Mouse (Mus musculus): Measurements from ENCODE around the gene Phldb3.
"Not testable (repeated sequence)": the region's sequence is repeated elsewhere in the genome, so short reads cannot be mapped to it uniquely, and the experiment has no call there.

The Phldb3 gene

DNA sequence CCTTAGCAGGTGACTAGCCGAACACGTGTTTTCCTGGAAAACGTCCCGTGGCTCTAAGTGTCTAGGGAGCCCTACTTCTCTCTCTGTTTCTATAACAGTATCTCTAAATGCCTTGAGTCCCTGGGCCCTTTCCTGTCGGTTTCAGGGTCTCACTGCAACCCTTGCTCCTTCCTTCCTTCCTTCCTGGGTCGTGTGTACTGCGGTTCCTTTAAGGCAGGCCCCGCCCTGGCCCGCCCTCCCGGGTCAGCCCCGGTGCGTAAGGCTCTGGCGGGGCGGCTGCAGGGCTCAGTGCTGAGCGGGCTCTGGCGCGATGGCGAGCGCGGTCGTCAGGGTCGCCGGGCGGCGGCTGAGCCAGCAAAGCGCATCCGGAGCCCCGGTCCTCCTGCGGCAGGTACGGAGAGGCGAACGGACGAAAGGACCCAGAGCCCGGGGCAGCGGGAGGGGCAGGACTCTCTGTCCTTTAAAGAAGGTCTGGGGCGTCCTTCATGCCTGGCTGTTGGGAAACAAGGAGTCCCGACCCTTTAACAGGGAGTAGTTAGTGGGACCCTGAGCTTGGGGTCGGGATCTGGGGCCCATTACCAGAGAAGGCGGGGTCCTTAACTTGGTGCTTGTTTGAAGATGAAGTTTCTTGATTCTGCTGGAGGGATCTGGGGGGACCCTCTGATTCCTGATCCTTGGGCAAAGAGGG lies 16.8 kb upstream of the Phldb3 start:
- intact Hi-C loops (cut with DNase I) = loop anchor here (2.0 kb wide), 1 partner anchor 23 kb away; no protein-coding TSS in a partner anchor

DNA sequence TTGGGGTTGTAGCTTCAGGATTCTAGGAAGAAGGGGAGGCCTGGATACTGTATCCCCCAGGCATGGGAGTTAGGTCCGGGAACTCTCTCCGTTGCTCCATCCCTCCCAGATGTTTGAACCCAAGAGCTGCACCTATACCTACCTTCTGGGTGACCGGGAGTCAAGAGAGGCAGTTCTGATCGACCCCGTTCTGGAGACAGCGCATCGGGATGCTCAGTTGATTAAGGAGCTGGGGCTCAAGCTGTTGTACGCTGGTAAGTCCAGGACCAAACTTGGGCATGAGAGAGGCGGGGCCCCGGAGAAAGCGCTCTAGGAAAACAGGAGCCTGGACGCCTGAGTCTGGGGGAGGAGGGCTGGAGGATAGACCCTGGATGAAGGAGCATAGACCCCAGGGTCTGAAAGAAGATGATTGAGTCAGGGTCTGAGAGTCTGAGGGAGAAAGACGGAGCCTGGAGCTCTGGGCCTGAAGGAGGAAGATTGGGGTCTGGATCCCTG lies 16.2 kb upstream of the Phldb3 start:
- intact Hi-C loops (cut with DNase I) = no loop called here

DNA sequence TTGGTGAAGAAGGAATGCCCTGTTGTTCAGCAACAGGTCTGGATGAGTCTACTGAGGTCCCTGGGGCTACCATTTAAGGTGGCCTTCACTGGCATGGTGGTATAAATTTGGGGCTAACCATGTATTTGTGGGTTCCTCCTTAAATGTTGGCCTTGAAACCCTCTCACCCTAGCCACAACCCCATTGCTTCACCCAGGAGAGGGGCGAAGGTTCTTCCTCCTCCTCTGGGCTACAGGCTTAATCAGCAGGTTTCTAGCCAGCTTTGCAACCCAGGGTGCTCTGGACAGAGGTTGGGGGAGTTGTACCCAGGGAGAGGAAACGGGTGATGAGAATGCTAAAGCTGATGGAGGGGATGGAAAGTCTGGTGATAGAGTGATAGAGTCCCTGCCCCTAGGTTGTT lies 15.1 kb upstream of the Phldb3 start:
- intact Hi-C loops (cut with DNase I) = no loop called here

DNA sequence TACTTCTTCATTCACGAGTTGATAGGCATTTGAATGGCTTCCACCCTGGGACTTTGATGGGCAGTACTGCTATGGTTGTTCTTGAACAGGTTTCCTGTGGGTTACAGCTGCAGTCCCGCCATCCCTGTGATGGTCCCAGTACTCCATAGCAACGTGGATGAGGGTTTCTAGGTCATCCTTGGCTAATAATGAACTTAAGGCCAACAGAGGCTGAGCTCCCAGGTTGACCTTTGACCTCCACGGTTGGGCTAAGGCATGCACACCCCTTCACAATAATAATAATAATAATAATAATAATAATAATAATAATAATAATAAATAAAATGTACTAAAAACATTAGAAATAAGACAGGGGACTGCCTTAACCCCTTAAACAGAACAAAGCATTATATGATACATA lies 12.4 kb upstream of the Phldb3 start:
- intact Hi-C loops (cut with DNase I) = no loop called here

DNA sequence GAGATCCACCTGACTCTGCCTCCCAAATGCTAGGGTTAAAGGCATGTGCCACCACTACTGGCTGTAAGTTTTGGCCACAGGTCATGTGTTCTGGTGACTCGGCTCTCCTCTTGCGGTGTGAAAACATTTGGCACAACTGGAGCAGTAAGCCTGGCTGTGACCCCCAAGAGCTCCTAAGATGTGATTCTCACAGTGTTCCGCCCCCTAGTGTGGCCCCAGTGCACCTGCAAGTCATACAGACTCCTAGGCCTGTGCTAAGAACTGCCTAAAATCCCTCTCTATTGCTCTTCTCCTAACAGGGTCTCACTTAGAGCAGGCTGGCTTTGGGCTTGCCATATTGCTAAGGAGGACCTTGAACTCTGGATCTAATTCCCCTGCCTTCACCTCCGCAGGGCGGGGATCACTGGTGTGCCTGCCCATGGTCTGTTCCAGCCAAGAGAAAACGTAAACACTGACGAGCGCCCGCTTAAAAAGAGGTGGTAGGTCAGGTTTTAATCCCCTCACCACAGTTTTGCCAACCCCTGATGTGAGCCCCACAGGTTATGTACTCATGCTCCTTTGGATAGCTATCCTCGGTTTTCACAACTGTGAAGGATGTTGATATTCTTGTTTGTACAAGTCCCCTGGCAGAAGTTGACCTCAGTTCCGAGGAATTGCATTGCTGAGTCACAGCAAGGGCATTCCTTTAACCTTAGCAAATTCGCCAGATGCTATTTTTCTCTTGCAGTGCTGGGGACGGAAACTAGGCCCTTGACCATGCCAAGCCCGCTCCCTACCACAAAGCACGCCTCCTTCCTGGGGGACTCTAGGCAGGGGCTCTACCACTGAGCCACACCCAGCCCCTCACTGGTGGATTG lies 11.1 kb upstream of the Phldb3 start:
- intact Hi-C loops (cut with DNase I) = loop anchor here (2.0 to 10.0 kb wide), 2 partner anchors 55 to 1025 kb away; partner anchors contain the start of gene B3gnt8

DNA sequence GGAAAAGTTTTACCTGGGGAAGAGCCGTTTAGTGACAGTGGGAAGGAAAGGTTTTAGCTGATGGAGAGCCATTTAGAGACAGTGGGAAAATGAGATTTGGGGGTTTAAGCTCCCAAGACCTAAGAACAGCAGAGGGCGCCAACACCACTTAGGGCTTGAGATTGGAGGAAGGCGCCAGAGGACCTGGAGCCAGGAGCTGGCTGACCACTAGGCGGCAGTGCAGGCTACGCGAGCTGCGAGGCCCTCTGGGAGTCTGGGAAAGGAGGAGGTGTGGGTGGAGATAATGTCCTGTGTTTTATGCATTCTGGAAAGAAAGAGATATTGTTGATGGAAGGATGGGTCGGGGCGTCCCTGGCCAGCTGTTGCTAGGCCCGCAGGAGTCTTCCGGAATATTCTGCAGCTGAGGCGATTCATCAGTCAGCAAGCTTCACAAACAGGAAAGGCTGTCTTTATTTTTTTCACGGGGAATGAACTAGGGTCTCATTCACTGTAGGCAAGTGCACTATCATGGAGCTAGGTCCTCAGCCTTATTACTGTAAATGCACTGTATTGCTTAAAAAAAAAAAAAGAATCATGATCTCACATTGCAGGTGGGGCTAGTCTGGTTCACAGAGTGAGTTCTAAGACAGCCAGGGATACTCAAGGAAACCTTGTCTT lies 9.5 kb upstream of the Phldb3 start:
- intact Hi-C loops (cut with DNase I) = loop anchor here (2.0 to 10.0 kb wide), 2 partner anchors 54 to 1024 kb away; partner anchors contain the start of gene B3gnt8

DNA sequence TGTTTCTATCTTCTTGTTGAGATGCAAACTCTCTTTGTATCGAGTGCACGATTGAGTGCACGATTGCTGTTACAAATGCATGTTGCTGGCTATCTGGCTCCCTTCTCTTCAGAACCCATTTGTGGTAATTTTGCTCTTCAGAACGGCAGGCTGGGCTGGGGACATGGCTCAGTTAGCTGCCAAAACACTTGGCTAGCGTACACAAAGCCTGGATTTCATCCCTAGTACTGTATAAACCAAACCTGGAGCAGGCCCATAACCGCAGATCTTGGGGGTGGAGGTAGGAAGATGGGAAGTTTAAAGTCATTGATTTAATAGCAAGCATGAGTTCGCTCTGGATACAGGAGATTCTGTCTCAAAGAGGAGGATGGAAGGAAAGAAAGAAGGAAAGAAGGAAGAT lies 5.0 kb upstream of the Phldb3 start:
- intact Hi-C loops (cut with DNase I) = loop anchor here (10.0 kb wide), 1 partner anchor 1019 kb away; the partner anchor contains the start of gene B3gnt8

DNA sequence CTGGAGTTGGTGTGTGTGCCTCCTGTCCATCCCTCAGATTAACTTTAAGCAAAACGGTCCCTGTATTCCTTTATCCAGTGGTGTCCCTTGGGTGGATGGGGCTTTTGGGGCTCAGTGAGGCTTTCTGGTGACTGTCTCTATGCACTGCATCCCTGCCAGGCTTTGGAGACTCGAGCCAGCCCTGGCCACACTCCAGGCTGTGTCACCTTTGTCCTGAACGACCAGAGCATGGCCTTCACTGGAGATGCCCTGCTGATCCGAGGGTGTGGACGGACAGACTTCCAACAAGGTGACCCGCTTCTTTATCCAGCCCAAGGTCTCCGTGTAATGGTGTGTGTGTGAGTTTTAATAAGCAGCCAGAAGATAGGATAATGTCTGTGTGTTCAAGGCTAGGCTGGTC lies 4.5 kb upstream of the Phldb3 start:
- intact Hi-C loops (cut with DNase I) = loop anchor here (10.0 kb wide), 1 partner anchor 1019 kb away; the partner anchor contains the start of gene B3gnt8

DNA sequence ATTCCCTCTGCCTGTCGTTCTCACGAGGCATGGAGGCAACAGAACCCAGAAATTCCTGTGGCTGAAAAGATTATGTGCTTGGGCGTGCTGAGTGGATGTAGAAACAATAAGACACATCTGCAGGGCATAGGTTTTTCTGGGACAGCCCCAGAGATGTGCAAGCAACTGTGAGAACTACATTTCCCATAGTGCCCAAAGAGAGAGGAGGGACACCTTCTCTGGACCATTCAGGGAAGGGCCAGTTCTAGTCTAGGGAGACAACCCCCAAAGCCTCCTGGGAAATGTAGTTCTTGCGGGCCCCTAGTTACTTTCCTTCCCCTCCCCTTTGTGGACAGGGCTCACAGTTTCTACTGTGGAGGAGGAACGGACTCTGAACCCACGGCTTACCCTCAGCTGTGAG lies 2.5 kb upstream of the Phldb3 start:
- intact Hi-C loops (cut with DNase I) = loop anchor here (10.0 kb wide), 1 partner anchor 1017 kb away; the partner anchor contains the start of gene B3gnt8

DNA sequence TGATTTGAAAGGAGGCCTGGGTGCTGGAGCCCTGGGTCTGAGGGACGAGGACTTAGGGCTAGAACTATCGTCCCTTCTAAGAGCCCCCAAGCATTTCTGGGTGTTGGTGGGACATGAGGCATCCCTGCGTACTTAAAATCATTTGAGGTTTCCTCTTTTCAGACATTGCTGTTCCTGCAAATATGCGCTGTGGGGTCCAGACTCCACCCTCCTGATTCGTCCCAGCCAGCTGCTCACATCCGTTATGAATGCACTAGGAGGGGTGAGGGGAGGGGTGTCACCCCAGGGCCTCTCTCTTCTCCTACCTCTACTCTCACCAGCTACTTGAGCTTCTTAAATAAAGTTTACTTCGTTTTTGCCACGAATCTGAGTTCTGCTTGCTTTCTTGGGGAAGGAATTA lies 2.0 kb upstream of the Phldb3 start:
- intact Hi-C loops (cut with DNase I) = loop anchor here (10.0 kb wide), 1 partner anchor 1016 kb away; the partner anchor contains the start of gene B3gnt8

DNA sequence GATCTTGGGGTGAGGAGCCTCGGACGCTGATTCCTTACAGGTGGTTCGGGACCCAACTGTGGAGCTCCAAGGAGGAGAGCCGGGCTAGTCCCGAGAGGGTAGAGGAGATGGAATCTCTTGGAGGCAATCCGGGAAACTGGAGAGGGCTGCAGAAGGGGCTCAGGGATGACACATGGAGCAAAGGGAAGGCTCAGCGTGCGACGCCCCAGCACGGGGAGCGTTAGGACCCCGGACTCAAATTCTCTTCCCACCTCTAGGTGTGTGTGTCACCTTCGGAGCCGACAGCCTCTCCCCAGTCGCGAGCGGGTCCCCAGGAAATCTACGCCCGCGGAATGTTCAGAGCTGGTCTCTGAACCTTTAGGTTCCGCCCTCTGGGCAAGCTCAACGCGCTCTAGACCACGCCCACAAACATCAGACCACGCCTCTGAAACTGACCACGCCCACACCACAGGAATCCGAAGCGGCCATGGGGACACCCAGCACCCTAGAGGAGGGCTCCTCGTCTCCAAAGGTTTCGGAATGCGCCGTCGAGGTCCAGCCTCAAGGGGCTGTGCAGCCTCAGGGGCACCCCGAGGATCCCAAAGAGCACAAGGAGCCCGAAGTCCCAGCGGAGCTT lies 424 bp downstream of the Phldb3 start:
- intact Hi-C loops (cut with DNase I) = no loop called here

DNA sequence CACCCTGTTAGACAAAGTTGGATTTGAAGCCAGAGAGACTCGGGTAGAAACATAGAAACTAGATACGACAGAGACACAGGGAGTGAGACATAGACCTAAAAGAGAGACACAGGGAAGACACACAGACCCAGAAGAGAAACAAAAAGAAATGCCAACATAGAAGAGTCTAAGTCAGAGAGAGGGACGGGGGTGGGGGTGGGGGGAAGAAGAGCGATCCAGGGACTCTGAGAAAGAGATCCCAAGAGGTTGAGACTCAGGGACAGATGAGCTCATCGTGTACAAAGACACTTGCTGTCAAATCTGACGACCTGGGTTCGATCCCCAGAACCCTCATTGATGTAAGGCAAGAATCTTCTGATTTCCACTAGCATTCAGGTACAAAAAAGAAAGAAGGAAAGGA lies 1.1 kb downstream of the Phldb3 start:
- intact Hi-C loops (cut with DNase I) = no loop called here

DNA sequence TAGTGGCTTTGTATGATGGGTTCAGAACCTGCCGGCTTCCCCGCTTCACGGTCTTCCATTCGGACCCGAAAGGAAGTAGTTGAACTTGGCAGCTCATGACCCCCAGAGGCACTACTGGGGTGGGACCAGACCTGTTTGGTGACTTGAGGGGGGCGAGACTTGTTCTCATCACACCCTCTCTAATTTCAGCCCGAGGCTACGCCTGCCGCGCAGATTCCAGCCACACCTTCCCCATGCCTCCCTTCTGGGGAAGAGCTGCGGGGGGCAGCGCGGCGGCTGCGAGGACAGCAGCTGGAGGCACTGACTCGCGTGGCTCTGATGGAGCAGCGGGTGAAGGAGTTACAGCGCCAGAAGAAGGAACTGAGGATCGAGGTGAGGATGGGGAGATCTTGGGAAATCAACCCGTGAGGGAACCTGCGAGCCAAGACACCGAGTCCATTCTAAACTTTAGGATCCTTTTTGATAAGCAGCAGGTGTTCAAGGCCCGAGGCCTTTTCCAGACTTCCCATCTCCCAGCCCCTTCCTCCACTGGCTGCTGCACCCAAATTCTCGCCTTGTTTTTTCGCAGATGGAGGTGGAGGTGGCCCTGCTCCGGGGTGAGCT lies 1.8 kb downstream of the Phldb3 start:
- intact Hi-C loops (cut with DNase I) = no loop called here

DNA sequence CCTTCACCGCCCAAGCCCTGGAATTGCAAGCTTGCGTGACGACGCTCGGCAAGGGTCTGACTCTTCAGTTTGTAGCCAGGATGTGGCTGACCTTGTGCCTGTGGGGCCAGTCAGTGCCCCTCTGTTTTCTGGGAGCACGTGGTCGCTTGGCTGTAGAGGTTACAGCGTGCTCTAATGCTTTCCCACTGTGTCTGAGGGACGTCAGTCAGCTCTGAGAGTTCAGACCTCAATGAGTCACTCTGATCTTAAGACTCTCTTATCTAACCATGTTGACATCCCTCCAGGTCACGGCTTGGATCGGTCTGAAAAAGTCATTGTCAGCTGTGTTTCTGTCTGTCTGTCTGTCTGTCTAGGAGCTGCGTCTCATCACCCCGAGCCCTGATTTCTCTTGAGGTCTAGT lies 4.3 kb downstream of the Phldb3 start:
- intact Hi-C loops (cut with DNase I) = no loop called here

DNA sequence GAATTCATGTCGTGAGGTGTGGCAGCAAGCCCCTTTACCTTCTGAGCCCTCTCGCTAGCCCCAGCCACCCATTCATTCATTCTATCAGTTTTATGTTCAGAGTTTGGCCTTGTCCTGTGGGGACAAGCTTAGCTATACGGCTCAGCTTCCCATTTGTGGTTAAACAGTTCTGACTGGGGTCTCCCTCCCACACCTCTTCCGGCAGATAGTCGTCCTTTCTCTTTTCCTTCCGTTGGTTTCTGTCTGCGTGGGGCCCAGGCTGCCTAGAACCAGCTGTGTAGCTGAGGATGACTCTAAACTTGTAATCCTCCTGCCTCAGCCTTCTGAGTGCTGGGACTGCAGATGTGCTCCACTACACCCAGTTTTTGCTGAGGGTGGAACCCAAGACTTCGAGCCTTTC lies 7.2 kb downstream of the Phldb3 start:
- intact Hi-C loops (cut with DNase I) = no loop called here

DNA sequence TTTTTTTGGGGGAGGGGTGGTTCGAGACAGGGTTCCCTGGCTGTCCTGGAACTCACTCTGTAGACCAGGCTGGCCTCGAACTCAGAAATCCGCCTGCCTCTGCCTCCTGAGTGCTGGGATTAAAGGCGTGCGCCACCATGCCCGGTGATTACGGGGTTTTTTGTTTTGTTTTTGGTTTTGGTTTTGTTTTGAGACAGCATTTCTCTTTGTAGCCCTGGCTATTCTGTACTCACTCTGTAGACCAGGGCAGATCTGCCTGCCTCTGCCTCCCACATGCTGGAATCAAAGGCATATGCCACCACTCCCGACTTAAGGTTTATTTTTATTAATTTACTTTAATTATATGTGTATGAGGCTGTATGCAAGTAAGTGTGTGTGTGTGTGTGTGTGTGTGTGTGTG lies 7.8 kb downstream of the Phldb3 start:
- intact Hi-C loops (cut with DNase I) = not testable (repeated sequence)

DNA sequence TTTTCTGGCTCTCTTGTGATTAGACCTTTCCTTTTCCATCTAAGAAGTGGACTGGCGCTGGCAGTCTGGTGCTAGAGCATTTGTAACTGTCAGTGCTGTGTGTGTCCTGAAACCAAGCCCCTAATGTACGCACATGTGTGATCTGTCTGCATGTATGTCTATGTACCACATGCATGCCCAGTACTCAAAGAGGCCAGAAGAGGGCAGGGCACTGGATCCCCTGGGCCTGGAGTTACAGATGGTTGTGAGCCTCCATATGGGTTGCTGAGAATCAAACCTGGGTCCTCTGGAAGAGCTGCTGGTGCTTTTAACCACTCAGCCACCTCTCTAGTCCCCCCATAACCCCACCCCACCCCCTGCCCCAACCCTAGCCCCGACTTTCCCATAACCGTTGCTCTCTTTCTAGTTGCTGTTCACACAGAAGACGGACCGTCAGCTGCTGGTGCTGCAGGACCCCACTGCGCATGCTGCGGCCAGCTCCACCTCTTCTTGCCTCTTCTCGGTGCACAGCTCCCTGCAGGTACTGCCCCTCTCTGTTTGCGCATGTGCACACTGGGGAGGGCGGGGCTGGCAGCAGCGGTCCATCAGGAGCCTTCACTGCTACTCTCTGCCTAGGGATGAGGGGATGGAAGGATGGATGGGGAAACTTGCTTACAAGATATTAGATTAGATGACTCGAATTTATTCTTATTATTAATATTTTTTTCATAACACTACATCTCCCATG lies 9.3 kb downstream of the Phldb3 start:
- intact Hi-C loops (cut with DNase I) = no loop called here

DNA sequence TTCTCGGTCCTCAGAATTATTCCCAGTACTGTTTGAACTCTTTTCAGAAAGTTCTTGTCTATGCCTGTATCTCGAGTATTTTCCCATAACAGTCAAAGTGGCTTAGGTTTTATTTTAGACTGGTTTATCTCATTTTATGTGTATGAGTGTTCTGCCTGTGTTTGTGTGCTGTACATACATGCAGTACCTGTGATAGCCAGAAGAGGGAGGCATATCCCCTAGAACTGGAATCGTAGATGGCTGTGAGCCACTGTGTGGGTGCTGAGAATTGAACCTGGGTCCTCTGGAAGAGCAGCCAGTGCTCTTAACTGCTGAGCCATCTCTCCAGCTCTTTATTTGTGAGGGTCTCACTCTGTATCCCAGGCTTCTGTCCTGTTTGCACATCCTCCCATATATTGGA lies 10.6 kb downstream of the Phldb3 start:
- intact Hi-C loops (cut with DNase I) = no loop called here

DNA sequence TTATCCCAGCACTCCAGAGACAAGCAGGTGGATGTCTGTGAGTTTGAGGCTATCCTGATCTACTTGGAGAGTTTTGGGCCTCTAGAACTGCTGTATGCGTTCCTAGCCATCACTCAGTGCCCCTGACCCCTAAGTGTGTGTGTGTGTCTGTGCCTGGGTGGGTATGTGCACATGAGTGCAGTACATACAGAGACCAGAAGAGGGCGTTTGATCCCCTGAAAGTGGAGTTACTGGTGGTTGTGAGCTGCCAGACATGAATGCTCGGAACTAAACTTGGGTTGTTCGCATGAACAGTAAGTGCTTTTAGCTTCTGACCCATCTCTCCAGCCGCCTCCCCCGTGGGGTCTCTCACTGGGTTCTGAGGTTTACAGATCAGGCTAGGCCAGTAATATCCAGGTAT lies 12.4 kb downstream of the Phldb3 start:
- intact Hi-C loops (cut with DNase I) = no loop called here

Measured in adrenal gland (tissue).